Mouse (Mus musculus): Measurements from ENCODE around the gene Prep.

Gene Prep

GRCm38 (mm10) chr10:45180677-45181326 is 113.8 kb downstream of the Prep start:
- no peak for DNase-seq (ENCODE audit: low spot score in 2 of 2)

GRCm38 (mm10) chr10:45181344-45181743 is 114.3 kb downstream of the Prep start:
- DNase-seq (ENCODE audit: low spot score in 2 of 2) = no peak

DNA sequence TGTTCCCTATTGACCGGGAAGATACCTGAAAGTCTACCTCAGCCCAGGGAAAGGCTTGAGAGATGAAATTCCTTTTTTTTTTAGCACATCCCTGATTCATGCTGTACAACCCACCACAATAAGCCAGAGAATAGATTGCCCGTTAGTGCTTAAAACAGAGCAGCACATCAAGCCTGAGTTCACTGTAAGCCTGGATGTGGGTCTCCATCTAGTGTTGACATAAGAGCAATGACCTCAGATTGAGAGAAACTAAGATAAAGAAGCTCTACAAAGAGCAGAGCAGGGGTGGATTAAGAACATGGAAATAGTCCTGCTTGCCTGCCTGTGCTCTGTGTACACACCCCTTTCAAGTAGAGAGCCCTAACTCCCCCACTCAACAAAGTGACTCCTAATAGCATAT is 118.5 kb downstream of the Prep start:
- no peak for DNase-seq (ENCODE audit: low spot score in 2 of 2)

GRCm38 (mm10) chr10:45193330-45194310 is 126.6 kb downstream of the Prep start:
- no peak for DNase-seq (ENCODE audit: low spot score in 2 of 2)

DNA sequence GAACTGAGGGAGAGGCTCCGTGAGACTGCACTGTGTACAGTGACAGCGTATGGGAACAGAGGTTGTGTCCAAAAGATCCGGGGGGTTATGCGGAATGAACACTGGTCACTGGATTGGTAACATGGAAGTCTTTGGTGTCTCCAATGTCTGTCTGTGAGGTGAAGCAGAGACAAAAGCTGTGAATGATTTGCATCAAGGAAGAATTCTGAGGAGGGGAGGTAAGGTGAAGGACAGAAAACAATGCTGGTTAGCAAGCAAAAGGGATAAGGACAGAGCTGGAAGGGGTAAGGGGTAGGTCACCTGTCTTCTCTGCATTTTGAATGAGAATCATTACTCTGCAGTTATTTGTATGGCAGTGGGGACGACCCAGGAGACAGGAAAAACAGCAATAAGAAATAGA is 127.5 kb downstream of the Prep start:
- no peak for DNase-seq (ENCODE audit: low spot score in 2 of 2)

GRCm38 (mm10) chr10:45204582-45204981 is 137.6 kb downstream of the Prep start:
- no peak for DNase-seq (ENCODE audit: low spot score in 2 of 2)

GRCm38 (mm10) chr10:45210201-45210600 is 143.2 kb downstream of the Prep start:
- no peak for DNase-seq (ENCODE audit: low spot score in 2 of 2)

DNA sequence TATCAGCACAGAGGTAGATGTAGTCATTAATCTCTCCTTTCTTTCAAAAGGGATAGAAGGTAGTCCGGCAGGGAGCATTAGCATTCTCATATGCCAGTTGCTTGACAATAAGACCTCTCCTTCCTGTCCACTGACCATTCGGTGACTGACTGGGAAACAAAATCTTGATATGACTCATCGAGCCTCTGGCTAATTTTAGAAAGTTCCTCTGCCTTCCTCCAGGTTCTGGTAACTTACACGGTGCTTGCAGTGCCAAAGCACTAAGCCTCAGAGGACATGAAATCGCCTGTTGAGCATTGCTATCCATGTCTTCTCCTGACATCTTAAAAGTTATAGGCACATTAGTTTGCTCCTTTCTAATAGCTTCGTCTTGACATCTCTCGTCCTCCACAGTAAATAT is 149.7 kb downstream of the Prep start:
- no peak for DNase-seq (ENCODE audit: low spot score in 2 of 2)

Measured in left cerebral cortex, adult 9 months (tissue).